Mouse (Mus musculus) stomach, postnatal 0 days (tissue): ENCODE data around the gene H13. TPM values are rescaled to one million over a fixed set of nuclear protein-coding genes. Genes with fewer than 3 reads are reported as not detected.

ENCODE experiments used
- ATAC-seq: fragments of 200-750 bp; cut with Nextera tagmentation; 2 replicates; pipeline ENCODE4 v1.8.0; 2017; ENCODE audit not compliant: low FRiP score, low TSS enrichment
- DNase-seq: peaks from one replicate; pipeline ENCODE4 v3.0.0-alpha.2; 2016; ENCODE audit warnings: low spot score
- H3K27ac ChIP-seq: fragments of 300-500 bp; sonication (generic); replicated peaks from 2 replicates; pipeline ENCODE4 v1.5.1; 2014; ENCODE audit warnings: mild to moderate bottlenecking, control low read depth
- H3K27me3 ChIP-seq: fragments of 300-500 bp; sonication (generic); 2 replicates; pipeline ENCODE4 v1.6.1; 2014; ENCODE audit warnings: low read length; ENCODE audit not compliant: control insufficient read depth, insufficient read depth
- H3K36me3 ChIP-seq: fragments of 300-500 bp; sonication (generic); 2 replicates; pipeline ENCODE4 v1.6.1; 2014; ENCODE audit warnings: low read length, mixed read lengths; ENCODE audit not compliant: control insufficient read depth, insufficient read depth
- H3K4me1 ChIP-seq: fragments of 300-500 bp; sonication (generic); replicated peaks from 2 replicates; pipeline ENCODE4 v1.6.1; 2014; ENCODE audit warnings: antibody characterized with exemption; ENCODE audit not compliant: control insufficient read depth, insufficient read depth
- H3K4me2 ChIP-seq: fragments of 300-500 bp; sonication (generic); replicated peaks from 2 replicates; pipeline ENCODE4 v1.6.1; 2014; ENCODE audit warnings: low read depth, mild to moderate bottlenecking, control low read depth, moderate library complexity
- H3K4me3 ChIP-seq: fragments of 300-500 bp; sonication (generic); 2 replicates; pipeline ENCODE4 v1.5.1; 2014; ENCODE audit warnings: low read depth, low read length, control low read depth
- H3K9ac ChIP-seq: fragments of 300-500 bp; sonication (generic); 2 replicates; pipeline ENCODE4 v1.6.1; 2014; ENCODE audit warnings: mild to moderate bottlenecking, low read length, control low read depth, mixed read lengths
- H3K9me3 ChIP-seq: fragments of 300-500 bp; sonication (generic); 2 replicates; pipeline ENCODE4 v1.6.1; 2016; ENCODE audit warnings: low read length; ENCODE audit not compliant: control insufficient read depth
- CTCF ChIP-seq: IDR thresholded peaks from 2 replicates; pipeline ENCODE4 v1.5.1; 2016; ENCODE audit warnings: antibody characterized with exemption, low read depth, mild to moderate bottlenecking, moderate library complexity
- EP300 ChIP-seq: optimal IDR thresholded peaks from 2 replicates; pipeline ENCODE3; 2016; ENCODE audit warnings: antibody characterized with exemption
- WGBS: fragments of 180-500 bp; shearing (Covaris S2); extraction: QIAGEN DNeasy Blood & Tissue Kit; methylation state at CpG from one replicate; pipeline ENCODE4 v1.1.7; 2014; 5-methylcytosine and 5-hydroxymethylcytosine counted together
- polyA plus RNA-seq: library from polyadenylated mRNA; unstranded; fragments of >200 nt; fragmentation: Nextera tagmentation; extraction: Ambion mirVana; gene quantifications from 2 replicates; pipeline ENCODE4 v1.2.1, GENCODE M21; 2015

H13 gene
- polyA plus RNA-seq, 1 experiment from 2014 or later, result 121 TPM

DNA sequence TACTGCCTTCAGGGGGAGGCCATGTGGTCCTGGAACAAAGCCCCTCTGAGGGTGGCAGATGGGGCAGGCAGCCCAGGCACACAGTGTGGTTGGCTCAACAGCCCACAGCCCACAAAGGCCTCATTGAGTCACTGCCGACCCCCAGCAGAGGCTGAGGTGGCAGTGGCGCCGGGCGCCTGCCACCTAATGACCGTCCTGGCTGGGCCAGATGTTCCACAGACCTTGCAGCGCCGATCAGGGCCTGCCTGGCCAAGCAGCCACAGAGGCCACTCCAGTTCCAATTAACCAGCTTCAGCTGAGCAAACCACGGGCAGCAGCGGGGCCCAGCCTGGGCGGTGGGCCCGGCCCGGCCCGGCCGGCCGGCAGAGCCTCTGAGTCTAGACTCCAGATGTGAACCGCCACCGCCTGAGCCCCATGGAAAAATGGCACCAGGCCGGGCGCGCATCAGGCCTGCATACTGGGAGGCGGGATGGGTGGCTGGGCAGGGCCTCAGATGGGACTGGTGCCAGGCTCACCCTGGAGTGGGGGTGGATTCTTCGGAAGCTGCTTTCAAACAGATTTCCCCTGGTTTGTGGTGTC, 36.8 kb downstream of the H13 start:
- ATAC-seq (no peak), DNase-seq (peak; percentile 58)

GRCm38 (mm10) chr2:152707186-152707585, 37.9 kb downstream of the H13 start:
- peaks cover 13% of the 10 kb centered on the region; the same call in 1 of the 2 replicates for H3K4me1 ChIP-seq
- ATAC-seq (no peak), DNase-seq (no peak)
- peak overlapping the region; percentile 63 for H3K4me2 ChIP-seq
- WGBS, result 19% methylated on average over 7 of the region's 7 CpGs
- H3K27me3 ChIP-seq, result no peaks in the 10 kb centered on the region
- peak overlapping the region; percentile 71 for H3K9ac ChIP-seq
- H3K4me3 ChIP-seq, result peak overlapping the region; percentile 39
- TF ChIP-seq CTCF (no peak), EP300 (no peak)
- peak overlapping the region; percentile 91 for H3K27ac ChIP-seq
- H3K9me3 ChIP-seq, result no peaks in the 10 kb centered on the region
- peaks cover 25% of the 10 kb centered on the region for H3K36me3 ChIP-seq

More for the DNA sequence above, 36.8 kb downstream of the H13 start:
- no peak overlapping the region for H3K4me2 ChIP-seq
- TF ChIP-seq EP300, result no peak
- TF ChIP-seq CTCF, result no peak
- peak overlapping the region; percentile 43; the same call in 1 of the 2 replicates for H3K9ac ChIP-seq
- 69% methylated on average over 22 of the region's 22 CpGs for WGBS
- H3K36me3 ChIP-seq, result peaks cover 33% of the 10 kb centered on the region
- H3K9me3 ChIP-seq, result no peaks in the 10 kb centered on the region
- H3K27ac ChIP-seq, result peak overlapping the region; percentile 91
- no peaks in the 10 kb centered on the region for H3K27me3 ChIP-seq
- H3K4me3 ChIP-seq, result no peak overlapping the region
- H3K4me1 ChIP-seq, result peaks cover 13% of the 10 kb centered on the region; the same call in 1 of the 2 replicates

- peaks cover 21% of the 10 kb centered on the region for H3K36me3 ChIP-seq
- peak; percentile 96 for DNase-seq
- 9% methylated on average over 29 of the region's 31 CpGs for WGBS
- peak overlapping the region; percentile 63 for H3K4me2 ChIP-seq
- no peaks in the 10 kb centered on the region for H3K9me3 ChIP-seq
- TF ChIP-seq CTCF, result no peak
- peak; percentile 64 for TF ChIP-seq EP300
- peak; percentile 96 for ATAC-seq
- H3K4me3 ChIP-seq, result peak overlapping the region; percentile 39
- peak overlapping the region; percentile 91 for H3K27ac ChIP-seq
- peaks cover 13% of the 10 kb centered on the region; the same call in 1 of the 2 replicates for H3K4me1 ChIP-seq
- H3K27me3 ChIP-seq, result no peaks in the 10 kb centered on the region
- H3K9ac ChIP-seq, result peak overlapping the region; percentile 71
These were observed 38.4 kb downstream of the H13 start for GRCm38 (mm10) chr2:152707627-152708026.

DNA sequence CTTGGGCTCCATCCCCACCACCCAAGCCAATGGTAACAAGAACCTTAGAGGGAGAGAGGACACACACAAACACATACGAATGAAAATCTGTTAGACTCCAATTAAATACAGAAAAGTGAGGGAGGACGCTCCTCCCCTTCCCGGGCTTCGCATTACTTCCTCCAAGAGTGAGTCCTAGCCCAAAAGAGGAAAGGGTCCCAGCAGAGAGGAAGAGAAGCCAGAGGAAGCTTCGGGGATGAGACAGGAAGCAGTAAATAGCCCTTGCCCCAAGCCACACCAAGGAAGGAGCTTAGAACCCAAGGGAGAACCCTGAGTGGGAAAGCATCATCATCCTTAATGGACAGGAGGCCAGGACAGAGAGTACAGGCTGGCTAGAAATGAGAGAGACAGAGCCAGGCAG, 39.8 kb downstream of the H13 start:
- H3K36me3 ChIP-seq, result peaks cover 11% of the 10 kb centered on the region; the same call in 1 of the 2 replicates
- H3K9me3 ChIP-seq, result no peaks in the 10 kb centered on the region
- H3K4me1 ChIP-seq, result peaks cover 13% of the 10 kb centered on the region; the same call in 1 of the 2 replicates
- H3K27ac ChIP-seq, result 0 out of 2 replicates have a peak overlapping the region, but pooled peaks have one; percentile 35
- no peak for DNase-seq
- H3K4me3 ChIP-seq, result no peak overlapping the region
- TF ChIP-seq EP300, result no peak
- TF ChIP-seq CTCF, result no peak
- no peak overlapping the region for H3K4me2 ChIP-seq
- 88% methylated on average over 5 of the region's 5 CpGs for WGBS
- H3K27me3 ChIP-seq, result no peaks in the 10 kb centered on the region
- no peak overlapping the region for H3K9ac ChIP-seq
- no peak for ATAC-seq

GRCm38 (mm10) chr2:152716241-152716772, 47.0 kb downstream of the H13 start:
- H3K4me1 ChIP-seq, result no peaks in the 10 kb centered on the region
- ATAC-seq (peak; percentile 87), DNase-seq (peak; percentile 68)
- no peaks in the 10 kb centered on the region for H3K27me3 ChIP-seq
- no peaks in the 10 kb centered on the region for H3K9me3 ChIP-seq
- no peak overlapping the region for H3K4me3 ChIP-seq
- no peak overlapping the region for H3K9ac ChIP-seq
- WGBS, result 29% methylated on average over 6 of the region's 6 CpGs
- no peaks in the 10 kb centered on the region for H3K36me3 ChIP-seq
- TF ChIP-seq EP300 (peak; percentile 81), CTCF (no peak)
- H3K4me2 ChIP-seq, result no peak overlapping the region
- peak overlapping the region; percentile 65 for H3K27ac ChIP-seq

DNA sequence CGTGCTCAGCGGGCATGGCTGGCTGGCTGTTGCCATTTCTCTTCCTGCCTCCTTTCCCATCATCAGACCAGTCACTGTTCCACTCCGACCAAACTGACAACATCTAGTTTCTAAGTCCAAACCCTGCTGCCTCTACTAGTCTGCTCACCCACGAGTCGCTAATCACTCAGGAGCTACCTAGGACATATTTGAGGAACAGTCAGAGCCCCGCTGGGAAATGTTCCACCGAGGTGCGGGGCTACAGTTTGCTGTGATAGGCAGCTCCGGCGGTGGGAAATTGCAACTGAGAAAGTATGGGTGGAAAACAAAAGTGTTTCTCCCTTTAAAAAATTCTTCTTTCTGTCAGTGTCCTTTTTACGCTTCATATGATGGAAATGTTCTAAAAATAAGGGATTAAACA, 48.4 kb downstream of the H13 start:
- no peaks in the 10 kb centered on the region for H3K36me3 ChIP-seq
- DNase-seq, result no peak
- H3K4me3 ChIP-seq, result no peak overlapping the region
- 55% methylated on average over 11 of the region's 11 CpGs for WGBS
- no peaks in the 10 kb centered on the region for H3K4me1 ChIP-seq
- no peak overlapping the region for H3K27ac ChIP-seq
- H3K27me3 ChIP-seq, result no peaks in the 10 kb centered on the region
- no peak for TF ChIP-seq CTCF
- no peak for TF ChIP-seq EP300
- ATAC-seq, result no peak
- H3K9ac ChIP-seq, result no peak overlapping the region
- no peaks in the 10 kb centered on the region for H3K9me3 ChIP-seq
- H3K4me2 ChIP-seq, result no peak overlapping the region
